Mouse (Mus musculus): ENCODE data around the gene Pemt. TPM values are rescaled to one million over a fixed set of nuclear protein-coding genes. Genes with fewer than 3 reads are reported as not detected.

Gene Pemt
- polyA plus RNA-seq, 1 experiment from 2014 or later, result 17.6 TPM

DNA sequence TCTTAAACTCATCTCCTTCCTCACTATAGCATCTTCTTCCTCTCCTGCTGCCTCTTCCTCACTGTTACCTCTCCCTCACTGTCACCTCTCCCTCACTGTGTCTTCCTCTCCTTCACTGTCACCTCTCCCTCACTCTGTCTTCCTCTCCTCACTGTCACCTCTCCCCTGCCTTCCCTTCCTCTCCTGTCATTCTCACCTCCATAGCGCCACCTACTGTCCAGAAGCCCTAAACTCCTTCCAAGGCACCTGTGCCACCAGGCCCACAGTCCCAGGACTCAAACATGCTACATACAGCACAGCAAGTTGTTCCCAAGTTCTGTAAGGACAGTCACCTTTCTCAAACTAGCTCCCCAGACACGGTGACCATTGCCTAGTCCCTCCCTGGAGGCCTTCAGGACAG, 19.0 kb downstream of the Pemt start:
- H3K36me3 ChIP-seq (ENCODE audit: control insufficient read depth, insufficient read depth, low read length), result no peaks in the 10 kb centered on the region
- no peak overlapping the region for H3K4me3 ChIP-seq (ENCODE audit: low read depth, low read length)
- H3K4me2 ChIP-seq, result no peak overlapping the region
- peaks cover 23% of the 10 kb centered on the region for H3K4me1 ChIP-seq (ENCODE audit: control insufficient read depth, insufficient read depth, low read length)
- no peak; the same call in 1 of the 2 replicates for ATAC-seq (replicated peaks; ENCODE audit: insufficient number of reproducible peaks, low FRiP score, low TSS enrichment)
- WGBS (ENCODE audit: insufficient replicate concordance), result 2% methylated on average over 2 of the region's 2 CpGs
- no peak overlapping the region for H3K9ac ChIP-seq (ENCODE audit: low read depth, low read length)
- no peaks in the 10 kb centered on the region for H3K9me3 ChIP-seq (replicated peaks; ENCODE audit: control insufficient read depth, low read length)
- no peak overlapping the region for H3K27ac ChIP-seq (ENCODE audit: low read depth, low read length)
- no peaks in the 10 kb centered on the region for H3K27me3 ChIP-seq (ENCODE audit: control insufficient read depth, insufficient read depth, low read length)

DNA sequence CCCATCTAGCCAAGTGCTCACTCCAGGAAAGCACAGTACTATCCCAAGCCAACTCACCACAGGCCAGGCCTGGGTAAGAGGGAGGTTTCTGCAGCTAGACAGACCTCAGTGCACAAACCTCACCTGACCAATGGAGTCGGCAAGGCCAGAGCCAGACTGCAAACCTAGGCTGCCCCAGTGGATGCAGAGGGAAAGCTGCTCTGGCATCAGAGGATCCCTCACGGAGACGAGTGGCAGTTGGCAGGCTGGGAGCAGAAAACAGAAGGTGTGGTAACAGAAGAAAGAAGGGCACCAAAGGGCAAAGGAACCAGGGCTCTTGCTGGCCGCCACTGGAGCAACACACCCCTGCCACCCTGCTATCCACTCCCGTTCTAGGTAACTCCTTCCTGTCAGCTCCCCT, 20.1 kb downstream of the Pemt start:
- no peak for ATAC-seq (replicated peaks; ENCODE audit: insufficient number of reproducible peaks, low FRiP score, low TSS enrichment)

DNA sequence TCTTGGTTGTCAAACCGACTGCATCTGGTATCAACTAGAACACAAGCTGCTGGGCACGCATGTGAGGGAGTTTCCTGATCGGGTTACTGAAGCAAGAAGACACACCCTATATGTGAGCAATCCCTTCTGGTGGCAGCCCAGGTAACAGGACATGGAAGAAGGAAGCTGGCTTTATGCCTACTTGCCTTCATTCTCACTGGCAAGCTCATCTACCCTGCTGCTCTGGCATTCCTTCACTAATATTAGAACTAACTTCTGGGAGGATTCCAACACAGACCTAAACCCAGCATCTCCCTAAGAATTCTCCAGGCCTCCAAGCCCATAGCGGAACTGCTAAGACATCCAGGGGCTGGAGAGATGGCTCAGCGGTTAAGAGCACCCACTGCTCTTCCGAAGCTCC, 25.1 kb downstream of the Pemt start:
- Histone ChIP-seq H3K9ac (ENCODE audit: low read depth, low read length) (no peak overlapping the region), H3K27me3 (ENCODE audit: control insufficient read depth, insufficient read depth, low read length) (no peaks in the 10 kb centered on the region), H3K4me1 (ENCODE audit: control insufficient read depth, insufficient read depth, low read length) (peaks cover 9% of the 10 kb centered on the region), H3K9me3 (replicated peaks; ENCODE audit: control insufficient read depth, low read length) (no peaks in the 10 kb centered on the region), H3K4me3 (ENCODE audit: low read depth, low read length) (no peak overlapping the region), H3K27ac (ENCODE audit: low read depth, low read length) (no peak overlapping the region), H3K36me3 (ENCODE audit: control insufficient read depth, insufficient read depth, low read length) (no peaks in the 10 kb centered on the region), H3K4me2 (no peak overlapping the region)
- no peak for ATAC-seq (replicated peaks; ENCODE audit: insufficient number of reproducible peaks, low FRiP score, low TSS enrichment)
- WGBS (ENCODE audit: insufficient replicate concordance), result 90% methylated on average over 6 of the region's 6 CpGs

More for the DNA sequence above, 20.1 kb downstream of the Pemt start:
- no peak overlapping the region for H3K27ac ChIP-seq (ENCODE audit: low read depth, low read length)
- H3K9me3 ChIP-seq (replicated peaks; ENCODE audit: control insufficient read depth, low read length), result no peaks in the 10 kb centered on the region
- no peaks in the 10 kb centered on the region for H3K36me3 ChIP-seq (ENCODE audit: control insufficient read depth, insufficient read depth, low read length)
- WGBS (ENCODE audit: insufficient replicate concordance), result 63% methylated on average over 5 of the region's 5 CpGs
- peaks cover 19% of the 10 kb centered on the region for H3K4me1 ChIP-seq (ENCODE audit: control insufficient read depth, insufficient read depth, low read length)
- no peak overlapping the region for H3K9ac ChIP-seq (ENCODE audit: low read depth, low read length)
- H3K4me2 ChIP-seq, result no peak overlapping the region
- H3K27me3 ChIP-seq (ENCODE audit: control insufficient read depth, insufficient read depth, low read length), result no peaks in the 10 kb centered on the region
- H3K4me3 ChIP-seq (ENCODE audit: low read depth, low read length), result no peak overlapping the region

GRCm38 (mm10) chr11:60016726-60017125, 29.6 kb downstream of the Pemt start:
- Histone ChIP-seq H3K27ac (ENCODE audit: low read depth, low read length) (no peak overlapping the region), H3K4me3 (ENCODE audit: low read depth, low read length) (no peak overlapping the region), H3K4me1 (ENCODE audit: control insufficient read depth, insufficient read depth, low read length) (no peaks in the 10 kb centered on the region), H3K9me3 (replicated peaks; ENCODE audit: control insufficient read depth, low read length) (no peaks in the 10 kb centered on the region), H3K9ac (ENCODE audit: low read depth, low read length) (no peak overlapping the region), H3K4me2 (no peak overlapping the region), H3K27me3 (ENCODE audit: control insufficient read depth, insufficient read depth, low read length) (no peaks in the 10 kb centered on the region), H3K36me3 (ENCODE audit: control insufficient read depth, insufficient read depth, low read length) (no peaks in the 10 kb centered on the region)
- ATAC-seq (replicated peaks; ENCODE audit: insufficient number of reproducible peaks, low FRiP score, low TSS enrichment), result no peak
- WGBS (ENCODE audit: insufficient replicate concordance), result 35% methylated on average over 4 of the region's 4 CpGs

DNA sequence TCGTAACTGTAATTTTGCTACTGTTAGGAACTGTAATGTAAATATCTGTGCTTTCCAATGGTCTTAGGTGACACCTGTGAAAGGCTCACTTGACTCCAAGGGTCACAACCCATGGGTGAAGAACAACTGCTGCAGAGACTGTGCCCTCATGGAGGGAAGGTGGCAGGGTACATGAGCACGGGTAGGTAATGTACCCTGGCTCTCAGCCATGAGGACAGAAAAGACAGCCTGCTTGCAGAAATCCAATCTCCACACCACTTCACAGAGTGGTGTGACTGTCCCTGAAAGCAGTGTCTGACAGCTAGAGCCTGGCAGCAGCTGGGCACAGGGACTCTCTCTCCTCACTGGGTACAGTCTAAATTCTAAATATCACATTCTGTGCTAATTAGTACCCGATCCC, 34.8 kb downstream of the Pemt start:
- no peaks in the 10 kb centered on the region for H3K27me3 ChIP-seq (ENCODE audit: control insufficient read depth, insufficient read depth, low read length)
- no peaks in the 10 kb centered on the region for H3K4me1 ChIP-seq (ENCODE audit: control insufficient read depth, insufficient read depth, low read length)
- no peaks in the 10 kb centered on the region for H3K9me3 ChIP-seq (replicated peaks; ENCODE audit: control insufficient read depth, low read length)
- no peak overlapping the region for H3K4me2 ChIP-seq
- H3K4me3 ChIP-seq (ENCODE audit: low read depth, low read length), result no peak overlapping the region
- no peak overlapping the region for H3K27ac ChIP-seq (ENCODE audit: low read depth, low read length)
- no peaks in the 10 kb centered on the region for H3K36me3 ChIP-seq (ENCODE audit: control insufficient read depth, insufficient read depth, low read length)
- no peak for ATAC-seq (replicated peaks; ENCODE audit: insufficient number of reproducible peaks, low FRiP score, low TSS enrichment)
- 81% methylated on average over 3 of the region's 3 CpGs for whole genome bisulfite sequencing (ENCODE audit: insufficient replicate concordance)
- H3K9ac ChIP-seq (ENCODE audit: low read depth, low read length), result no peak overlapping the region

GRCm38 (mm10) chr11:60009451-60009850, 36.8 kb downstream of the Pemt start:
- 75% methylated on average over 3 of the region's 3 CpGs for WGBS (ENCODE audit: insufficient replicate concordance)
- Histone ChIP-seq H3K4me1 (ENCODE audit: control insufficient read depth, insufficient read depth, low read length) (no peaks in the 10 kb centered on the region), H3K4me2 (no peak overlapping the region), H3K9ac (ENCODE audit: low read depth, low read length) (no peak overlapping the region), H3K27ac (ENCODE audit: low read depth, low read length) (no peak overlapping the region), H3K36me3 (ENCODE audit: control insufficient read depth, insufficient read depth, low read length) (no peaks in the 10 kb centered on the region), H3K4me3 (ENCODE audit: low read depth, low read length) (no peak overlapping the region), H3K9me3 (replicated peaks; ENCODE audit: control insufficient read depth, low read length) (no peaks in the 10 kb centered on the region), H3K27me3 (ENCODE audit: control insufficient read depth, insufficient read depth, low read length) (no peaks in the 10 kb centered on the region)
- no peak for ATAC-seq (replicated peaks; ENCODE audit: insufficient number of reproducible peaks, low FRiP score, low TSS enrichment)

DNA sequence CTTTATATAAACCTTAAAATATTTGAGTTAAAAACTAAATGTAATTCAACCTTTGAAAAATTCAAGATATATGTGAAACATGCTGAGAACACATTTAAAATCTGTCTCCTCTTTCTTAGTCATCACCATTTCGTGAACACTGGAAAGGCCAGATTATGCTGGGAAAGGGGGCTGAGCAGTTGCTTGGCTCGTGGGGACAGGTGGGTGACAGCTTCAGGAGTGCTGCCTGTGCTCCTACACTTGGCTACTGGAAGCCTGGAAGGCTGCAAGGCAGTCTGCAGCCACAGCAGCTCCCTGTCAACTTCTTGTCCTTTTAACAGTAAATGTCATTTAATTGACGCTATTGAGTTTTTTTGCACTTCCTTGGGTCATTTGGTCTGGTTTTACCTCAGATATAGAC, 40.4 kb downstream of the Pemt start:
- Histone ChIP-seq H3K4me1 (ENCODE audit: control insufficient read depth, insufficient read depth, low read length) (no peaks in the 10 kb centered on the region; the same call in 1 of the 2 replicates), H3K27me3 (ENCODE audit: control insufficient read depth, insufficient read depth, low read length) (no peaks in the 10 kb centered on the region), H3K4me2 (no peak overlapping the region), H3K4me3 (ENCODE audit: low read depth, low read length) (no peak overlapping the region), H3K9me3 (replicated peaks; ENCODE audit: control insufficient read depth, low read length) (no peaks in the 10 kb centered on the region), H3K9ac (ENCODE audit: low read depth, low read length) (no peak overlapping the region), H3K27ac (ENCODE audit: low read depth, low read length) (no peak overlapping the region), H3K36me3 (ENCODE audit: control insufficient read depth, insufficient read depth, low read length) (no peaks in the 10 kb centered on the region)
- no peak for ATAC-seq (replicated peaks; ENCODE audit: insufficient number of reproducible peaks, low FRiP score, low TSS enrichment)
- WGBS (ENCODE audit: insufficient replicate concordance), result 62% methylated on average over 3 of the region's 3 CpGs

DNA sequence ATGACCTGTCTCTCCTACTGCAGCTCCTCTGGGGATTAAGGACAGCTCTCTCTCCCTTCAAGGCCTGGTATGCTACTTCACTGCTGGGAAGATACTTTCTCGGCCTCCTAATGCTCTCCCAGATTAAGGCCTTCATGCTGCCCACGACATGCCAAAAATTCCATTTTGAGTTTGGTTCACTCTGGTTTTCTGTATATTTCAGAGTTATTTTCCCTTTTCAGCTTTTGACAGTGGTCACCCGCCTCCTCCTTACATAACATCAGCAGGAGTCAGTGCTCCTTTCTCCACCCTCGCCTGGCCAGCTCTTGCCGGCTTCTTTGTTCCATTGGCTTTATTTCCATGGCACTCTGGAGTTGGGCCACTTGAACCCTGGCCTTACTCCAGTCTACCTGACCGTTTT, 41.6 kb downstream of the Pemt start:
- Histone ChIP-seq H3K9ac (ENCODE audit: low read depth, low read length) (no peak overlapping the region), H3K27ac (ENCODE audit: low read depth, low read length) (no peak overlapping the region), H3K36me3 (ENCODE audit: control insufficient read depth, insufficient read depth, low read length) (no peaks in the 10 kb centered on the region), H3K27me3 (ENCODE audit: control insufficient read depth, insufficient read depth, low read length) (no peaks in the 10 kb centered on the region), H3K9me3 (replicated peaks; ENCODE audit: control insufficient read depth, low read length) (no peaks in the 10 kb centered on the region), H3K4me2 (no peak overlapping the region), H3K4me1 (ENCODE audit: control insufficient read depth, insufficient read depth, low read length) (no peaks in the 10 kb centered on the region; the same call in 1 of the 2 replicates), H3K4me3 (ENCODE audit: low read depth, low read length) (no peak overlapping the region)
- 77% methylated on average over 6 of the region's 6 CpGs for WGBS (ENCODE audit: insufficient replicate concordance)
- ATAC-seq (replicated peaks; ENCODE audit: insufficient number of reproducible peaks, low FRiP score, low TSS enrichment), result no peak

- H3K4me3 ChIP-seq (ENCODE audit: low read depth, low read length), result no peak overlapping the region
- WGBS (ENCODE audit: insufficient replicate concordance), result 75% methylated on average over 7 of the region's 8 CpGs
- no peaks in the 10 kb centered on the region for H3K36me3 ChIP-seq (ENCODE audit: control insufficient read depth, insufficient read depth, low read length)
- H3K27me3 ChIP-seq (ENCODE audit: control insufficient read depth, insufficient read depth, low read length), result no peaks in the 10 kb centered on the region
- H3K9ac ChIP-seq (ENCODE audit: low read depth, low read length), result no peak overlapping the region
- no peak for ATAC-seq (replicated peaks; ENCODE audit: insufficient number of reproducible peaks, low FRiP score, low TSS enrichment)
- H3K4me2 ChIP-seq, result no peak overlapping the region
- no peaks in the 10 kb centered on the region for H3K9me3 ChIP-seq (replicated peaks; ENCODE audit: control insufficient read depth, low read length)
- H3K27ac ChIP-seq (ENCODE audit: low read depth, low read length), result no peak overlapping the region
- H3K4me1 ChIP-seq (ENCODE audit: control insufficient read depth, insufficient read depth, low read length), result no peaks in the 10 kb centered on the region; the same call in 1 of the 2 replicates
Measured at GRCm38 (mm10) chr11:60003811-60004210, 42.5 kb downstream of the Pemt start.

Measured in heart, embryonic 11.5 days (tissue).